Mouse (Mus musculus) myocyte (in vitro differentiated cells): ENCODE measurements around the gene Gm17657. TPM values are rescaled to one million over a fixed set of nuclear protein-coding genes. Genes with fewer than 3 reads are reported as not detected.

Experiments
- H3K27me3 ChIP-seq: one replicate; pipeline ENCODE4 v1.6.1; 2011; ENCODE audit not compliant: control insufficient read depth, insufficient read depth, insufficient read length
- H3K36me3 ChIP-seq: one replicate; pipeline ENCODE4 v1.6.1; 2011; ENCODE audit not compliant: control insufficient read depth, insufficient read depth
- H3K4me2 ChIP-seq: one replicate; pipeline ENCODE4 v1.6.1; 2011; ENCODE audit warnings: low read depth, control low read depth
- H3K4me3 ChIP-seq: one replicate; pipeline ENCODE4 v1.5.1; 2011; ENCODE audit warnings: mild to moderate bottlenecking, control low read depth, moderate library complexity
- H3K79me2 ChIP-seq: one replicate; pipeline ENCODE4 v1.6.1; 2011; ENCODE audit not compliant: control insufficient read depth, insufficient read depth
- H3ac ChIP-seq: one replicate; pipeline ENCODE4 v1.6.1; 2011; ENCODE audit not compliant: control insufficient read depth, insufficient read length
- CEBPB ChIP-seq: IDR thresholded peaks from 2 replicates; pipeline ENCODE4 v1.6.1; 2011; ENCODE audit warnings: mild to moderate bottlenecking, moderate library complexity; ENCODE audit not compliant: poor library complexity, insufficient read depth, severe bottlenecking
- E2F4 ChIP-seq: IDR thresholded peaks from one replicate; pipeline ENCODE4 v1.6.1; 2011; ENCODE audit warnings: mild to moderate bottlenecking, control low read depth, moderate library complexity; ENCODE audit not compliant: insufficient read depth
- MAX ChIP-seq: IDR thresholded peaks from one replicate; pipeline ENCODE4 v1.6.1; 2011; ENCODE audit warnings: low read depth, mild to moderate bottlenecking, control low read depth
- MYOD1 ChIP-seq, 3 experiments: IDR thresholded peaks; one replicate each; pipeline ENCODE4 v1.6.1; 2011; ENCODE audit warnings: control low read depth in 2 of 3, low read depth in 2 of 3, mild to moderate bottlenecking in 2 of 3, moderate library complexity in 1 of 3; ENCODE audit not compliant: insufficient read length in 2 of 3, control insufficient read depth in 1 of 3
- MYOG ChIP-seq, 3 experiments: IDR thresholded peaks; one replicate each; pipeline ENCODE4 v1.6.1; 2011; ENCODE audit warnings: control low read depth in 2 of 3, low read depth in 2 of 3, mild to moderate bottlenecking in 2 of 3; ENCODE audit not compliant: insufficient read length in 2 of 3, control insufficient read depth in 1 of 3, insufficient read depth in 1 of 3
- POLR2A ChIP-seq: IDR thresholded peaks from one replicate; pipeline ENCODE4 v1.6.1; 2011; ENCODE audit warnings: low read depth, mild to moderate bottlenecking, control low read depth, moderate library complexity; ENCODE audit not compliant: insufficient read length
- POLR2AphosphoS2 ChIP-seq: IDR thresholded peaks from one replicate; pipeline ENCODE4 v1.6.1; 2011; ENCODE audit warnings: low read depth, control low read depth; ENCODE audit not compliant: insufficient read length
- REST ChIP-seq: IDR thresholded peaks from one replicate; pipeline ENCODE4 v1.6.1; 2011; ENCODE audit warnings: mild to moderate bottlenecking, control low read depth, moderate library complexity; ENCODE audit not compliant: insufficient read depth, insufficient read length
- SRF ChIP-seq: IDR thresholded peaks from one replicate; pipeline ENCODE4 v1.6.1; 2011; ENCODE audit warnings: low read depth; ENCODE audit not compliant: control insufficient read depth, insufficient read length
- TCF12 ChIP-seq: IDR thresholded peaks from one replicate; pipeline ENCODE4 v1.6.1; 2011; ENCODE audit warnings: mild to moderate bottlenecking, control low read depth; ENCODE audit not compliant: poor library complexity, insufficient read depth, severe bottlenecking
- TCF3 ChIP-seq: IDR thresholded peaks from one replicate; pipeline ENCODE4 v1.6.1; 2011; ENCODE audit warnings: low read depth, control low read depth; ENCODE audit not compliant: insufficient read length
- USF1 ChIP-seq: IDR thresholded peaks from one replicate; pipeline ENCODE4 v1.6.1; 2011; ENCODE audit warnings: low read depth, mild to moderate bottlenecking, control low read depth, moderate library complexity
- polyA plus RNA-seq: library from polyadenylated mRNA; unstranded; fragments of >200 nt; fragmentation: generic; extraction: Trizol; gene quantifications from one replicate; pipeline ENCODE4 v1.2.1, GENCODE M21; 2012; ENCODE audit warnings: missing spikeins

The Gm17657 gene
- polyA plus RNA-seq, 1 experiment, result not detected

GRCm38 (mm10) chr17:29494732-29495076, 54.7 kb downstream of the Gm17657 start:
- Histone ChIP-seq H3K27me3 (no peaks in the 10 kb centered on the region), H3K79me2 (no peaks in the 10 kb centered on the region), H3K36me3 (peaks cover 8% of the 10 kb centered on the region), H3K4me2 (no peak overlapping the region), H3ac (no peak overlapping the region), H3K4me3 (no peak overlapping the region)
- no peak for TF ChIP-seq SRF
- TF ChIP-seq POLR2AphosphoS2, result no peak
- no peak for TF ChIP-seq REST
- TF ChIP-seq USF1, result no peak
- TF ChIP-seq MYOD1 (IDR thresholded peaks at IDR 0.05; ENCODE audit: control insufficient read depth in 1 of 3, insufficient read length in 2 of 3, low read depth in 2 of 3), result no peak
- no peak for TF ChIP-seq TCF12
- no peak for TF ChIP-seq CEBPB
- TF ChIP-seq E2F4, result no peak
- TF ChIP-seq MAX, result no peak
- TF ChIP-seq POLR2A, result no peak
- no peak for TF ChIP-seq MYOG (IDR thresholded peaks at IDR 0.05; ENCODE audit: control insufficient read depth in 1 of 3, insufficient read depth in 1 of 3, insufficient read length in 2 of 3, low read depth in 2 of 3)
- no peak for TF ChIP-seq TCF3

DNA sequence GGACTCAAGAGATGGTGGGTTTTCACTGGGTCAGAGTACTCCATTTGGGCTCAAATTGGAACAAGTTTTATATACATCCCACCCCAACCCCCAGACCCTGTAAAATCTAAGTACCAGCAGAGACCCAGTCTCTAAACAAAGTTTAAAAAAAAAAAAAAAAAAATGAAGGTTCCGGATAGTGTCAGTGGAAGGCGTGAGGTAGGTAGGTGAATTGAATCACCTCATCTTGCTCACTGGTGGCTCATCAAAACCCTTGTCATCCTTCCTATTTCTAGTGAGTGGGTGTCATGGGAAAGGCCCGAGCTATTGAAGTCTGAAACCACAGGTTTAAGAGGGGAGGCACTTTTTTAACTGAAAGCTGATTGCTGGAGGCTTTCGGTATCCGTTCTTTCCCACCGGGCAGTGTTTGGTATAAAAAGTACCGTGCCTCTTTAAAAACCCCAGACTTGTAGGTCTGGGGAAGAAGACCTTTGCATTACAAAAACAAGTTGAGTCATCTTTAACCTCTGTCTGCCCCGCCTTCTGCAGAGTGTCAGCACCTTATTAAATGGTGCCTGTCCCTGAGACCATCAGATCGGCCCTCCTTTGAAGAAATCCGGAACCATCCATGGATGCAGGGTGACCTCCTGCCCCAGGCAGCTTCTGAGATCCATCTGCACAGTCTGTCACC, 55.2 kb downstream of the Gm17657 start:
- no peak overlapping the region for H3ac ChIP-seq
- TF ChIP-seq CEBPB, result no peak
- no peak for TF ChIP-seq POLR2AphosphoS2
- no peak for TF ChIP-seq POLR2A
- TF ChIP-seq MAX, result no peak
- no peaks in the 10 kb centered on the region for H3K27me3 ChIP-seq
- peaks cover 8% of the 10 kb centered on the region for H3K36me3 ChIP-seq
- H3K4me3 ChIP-seq, result no peak overlapping the region
- H3K79me2 ChIP-seq, result no peaks in the 10 kb centered on the region
- no peak overlapping the region for H3K4me2 ChIP-seq

DNA sequence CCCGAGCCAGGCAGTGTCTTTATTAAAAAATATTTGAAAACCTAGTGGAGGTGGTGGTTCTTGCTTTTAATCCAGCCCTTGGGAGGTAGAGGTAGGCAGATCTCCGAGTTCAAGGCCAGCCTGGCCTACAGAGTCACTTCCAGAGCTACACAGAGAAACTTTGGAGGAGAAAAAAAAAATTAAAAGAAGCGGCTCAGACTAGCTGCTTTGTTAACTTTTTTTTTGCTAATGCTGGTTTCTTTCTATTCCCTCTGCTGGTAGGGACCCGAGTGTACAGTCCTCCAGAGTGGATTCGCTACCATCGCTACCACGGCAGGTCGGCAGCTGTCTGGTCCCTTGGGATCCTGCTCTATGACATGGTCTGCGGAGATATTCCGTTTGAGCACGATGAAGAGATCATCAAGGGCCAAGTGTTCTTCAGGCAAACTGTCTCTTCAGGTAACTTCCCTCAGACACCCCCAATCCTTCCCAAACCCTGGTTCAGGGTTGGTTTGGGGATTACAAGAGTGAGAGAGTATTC, 55.9 kb downstream of the Gm17657 start:
- no peaks in the 10 kb centered on the region for H3K79me2 ChIP-seq
- no peak for TF ChIP-seq POLR2A
- TF ChIP-seq MYOD1 (IDR thresholded peaks at IDR 0.05; ENCODE audit: control insufficient read depth in 1 of 3, insufficient read length in 2 of 3, low read depth in 2 of 3), result no peak
- no peak for TF ChIP-seq USF1
- no peak for TF ChIP-seq POLR2AphosphoS2
- no peak for TF ChIP-seq REST
- no peak for TF ChIP-seq TCF3
- no peak for TF ChIP-seq TCF12
- no peak for TF ChIP-seq SRF
- no peak for TF ChIP-seq MAX
- TF ChIP-seq CEBPB, result no peak
- no peaks in the 10 kb centered on the region for H3K27me3 ChIP-seq
- H3K4me3 ChIP-seq, result peak overlapping the region; percentile 83
- no peak overlapping the region for H3ac ChIP-seq
- peaks cover 8% of the 10 kb centered on the region for H3K36me3 ChIP-seq
- H3K4me2 ChIP-seq, result peak overlapping the region; percentile 93

- Histone ChIP-seq H3K4me2 (peak overlapping the region; percentile 93), H3K36me3 (peaks cover 8% of the 10 kb centered on the region), H3K27me3 (no peaks in the 10 kb centered on the region), H3K79me2 (no peaks in the 10 kb centered on the region), H3K4me3 (peak overlapping the region; percentile 83), H3ac (peak overlapping the region; percentile 69)
- TF ChIP-seq TCF3 (no peak), TCF12 (no peak), MYOG (IDR thresholded peaks at IDR 0.05; ENCODE audit: control insufficient read depth in 1 of 3, insufficient read depth in 1 of 3, insufficient read length in 2 of 3, low read depth in 2 of 3) (peak in 1 of 3 experiments; percentile 19), REST (no peak), SRF (no peak), MAX (peak; percentile 81), POLR2A (no peak), USF1 (peak; percentile 90), CEBPB (peak; percentile 56)
Observed at GRCm38 (mm10) chr17:29492269-29493191, 56.9 kb downstream of the Gm17657 start.
